Mouse (Mus musculus) WW6 (cell line): ENCODE data around the gene Gm8453.
"Not testable (repeated sequence)": the region's sequence is repeated elsewhere in the genome, so short reads cannot be mapped to it uniquely, and the experiment has no call there.

Experiments
- DNase-seq: peaks from one replicate; pipeline ENCODE4 v3.0.0-alpha.2; 2013; ENCODE audit warnings: low read depth, low spot score

The Gm8453 gene

GRCm38 (mm10) chr7:22229384-22229783, at the start of gene Gm8453:
Gene Gm8453, minus strand, starts transcription at chr7:22229484.
- not testable (repeated sequence) for DNase-seq

GRCm38 (mm10) chr7:22201164-22201563, 28.1 kb downstream of the Gm8453 start, which contains the start of gene Gm8653:
Gene Gm8653, minus strand, starts transcription at chr7:22201264.
- DNase-seq: not testable (repeated sequence)

- DNase-seq: not testable (repeated sequence)
Observed at GRCm38 (mm10) chr7:22189077-22189476, 40.2 kb downstream of the Gm8453 start, which contains the start of gene Vmn1r143. Gene Vmn1r143, plus strand, starts transcription at chr7:22189377.
